Mouse (Mus musculus): Measurements from ENCODE around the gene Cfap58. TPM values are rescaled to one million over a fixed set of nuclear protein-coding genes. Genes with fewer than 3 reads are reported as not detected.

Gene Cfap58
- polyA plus RNA-seq, 1 experiment: not detected

GRCm38 (mm10) chr19:48020103-48020502 lies 82.6 kb downstream of the Cfap58 start:
- H3K4me1 ChIP-seq (ENCODE audit: control insufficient read depth): no peaks in the 10 kb centered on the region
- no peaks in the 10 kb centered on the region for H3K27me3 ChIP-seq (ENCODE audit: control insufficient read depth)
- no peak overlapping the region for H3K4me3 ChIP-seq (replicated peaks)
- no peaks in the 10 kb centered on the region for H3K36me3 ChIP-seq (ENCODE audit: control insufficient read depth)
- TF ChIP-seq GATA1 (IDR thresholded peaks at IDR 0.05; ENCODE audit: low read length) (no peak), TAL1 (IDR thresholded peaks at IDR 0.05; ENCODE audit: low read length) (no peak)
- H3K9me3 ChIP-seq (ENCODE audit: control insufficient read depth, low read length): no peaks in the 10 kb centered on the region

DNA sequence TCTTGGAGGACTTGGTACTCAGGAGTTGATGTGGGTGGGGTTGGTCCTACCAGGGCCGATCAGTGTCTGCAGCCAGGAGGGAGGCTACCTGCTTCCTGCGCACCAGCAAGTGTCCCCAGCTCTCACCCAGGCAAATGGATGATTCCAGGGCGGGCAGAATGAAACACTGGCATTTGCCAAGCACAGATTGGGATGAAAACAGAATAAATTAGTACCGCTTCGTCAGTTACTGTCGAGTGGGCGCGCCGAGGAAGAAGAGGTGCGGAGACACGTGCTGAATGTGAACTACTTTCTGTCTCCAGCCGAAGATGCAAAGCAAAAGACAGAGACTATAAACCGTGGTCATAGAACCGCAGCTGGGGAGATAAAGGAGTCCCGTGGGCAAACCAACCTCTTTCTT lies 84.0 kb downstream of the Cfap58 start:
- H3K4me1 ChIP-seq (ENCODE audit: control insufficient read depth): no peaks in the 10 kb centered on the region
- H3K27me3 ChIP-seq (ENCODE audit: control insufficient read depth): no peaks in the 10 kb centered on the region

DNA sequence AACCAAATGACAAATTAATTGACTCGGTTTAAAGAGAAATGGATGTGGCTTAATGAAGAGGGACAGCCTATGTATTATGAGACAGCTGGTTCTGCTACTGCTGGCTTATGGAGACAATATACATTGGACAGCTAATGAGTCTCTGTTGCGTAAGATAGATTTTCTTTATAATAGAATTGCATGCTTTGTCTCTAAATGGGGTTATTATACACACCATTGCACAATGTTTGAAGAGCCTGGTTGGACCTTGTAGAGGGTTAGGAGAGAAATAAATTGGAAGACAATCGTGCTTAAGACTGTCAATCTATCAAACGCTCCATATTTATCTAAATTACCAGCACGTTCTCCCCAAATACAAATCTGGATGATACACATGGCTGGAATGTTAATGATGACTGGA lies 85.3 kb downstream of the Cfap58 start:
- Histone ChIP-seq H3K4me3 (replicated peaks) (no peak overlapping the region), H3K4me1 (ENCODE audit: control insufficient read depth) (no peaks in the 10 kb centered on the region), H3K27me3 (ENCODE audit: control insufficient read depth) (no peaks in the 10 kb centered on the region), H3K36me3 (ENCODE audit: control insufficient read depth) (no peaks in the 10 kb centered on the region), H3K9me3 (ENCODE audit: control insufficient read depth, low read length) (no peaks in the 10 kb centered on the region; the same call in 1 of the 2 replicates)
- TF ChIP-seq GATA1 (IDR thresholded peaks at IDR 0.05; ENCODE audit: low read length): no peak
- no peak for TF ChIP-seq TAL1 (IDR thresholded peaks at IDR 0.05; ENCODE audit: low read length)

More for the DNA sequence above, 84.0 kb downstream of the Cfap58 start:
- no peak overlapping the region for H3K4me3 ChIP-seq (replicated peaks)
- no peaks in the 10 kb centered on the region for H3K9me3 ChIP-seq (ENCODE audit: control insufficient read depth, low read length)
- no peaks in the 10 kb centered on the region for H3K36me3 ChIP-seq (ENCODE audit: control insufficient read depth)
- TF ChIP-seq TAL1 (IDR thresholded peaks at IDR 0.05; ENCODE audit: low read length): no peak
- TF ChIP-seq GATA1 (IDR thresholded peaks at IDR 0.05; ENCODE audit: low read length): no peak

DNA sequence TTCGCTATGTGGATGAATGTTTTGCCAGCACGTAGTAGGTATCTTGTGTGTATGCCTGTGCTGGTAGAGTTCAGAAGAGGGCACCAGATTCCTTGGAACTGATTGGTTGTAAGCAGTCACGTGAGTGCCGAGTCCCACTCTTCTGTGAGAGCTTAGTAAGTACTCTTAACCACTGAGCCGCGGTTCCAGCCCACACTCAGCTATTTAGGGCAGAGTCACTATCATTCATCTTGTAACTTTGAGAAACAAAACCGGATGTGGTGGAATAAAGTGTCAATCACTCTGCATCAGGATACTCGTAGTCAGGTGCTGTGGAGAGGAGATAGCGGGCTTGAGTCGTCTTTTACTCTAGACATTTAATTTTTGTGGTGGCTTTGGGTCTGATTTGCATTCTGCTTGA lies 86.3 kb downstream of the Cfap58 start:
- no peak for TF ChIP-seq TAL1 (IDR thresholded peaks at IDR 0.05; ENCODE audit: low read length)
- TF ChIP-seq GATA1 (IDR thresholded peaks at IDR 0.05; ENCODE audit: low read length): no peak
- no peaks in the 10 kb centered on the region for H3K27me3 ChIP-seq (ENCODE audit: control insufficient read depth)

DNA sequence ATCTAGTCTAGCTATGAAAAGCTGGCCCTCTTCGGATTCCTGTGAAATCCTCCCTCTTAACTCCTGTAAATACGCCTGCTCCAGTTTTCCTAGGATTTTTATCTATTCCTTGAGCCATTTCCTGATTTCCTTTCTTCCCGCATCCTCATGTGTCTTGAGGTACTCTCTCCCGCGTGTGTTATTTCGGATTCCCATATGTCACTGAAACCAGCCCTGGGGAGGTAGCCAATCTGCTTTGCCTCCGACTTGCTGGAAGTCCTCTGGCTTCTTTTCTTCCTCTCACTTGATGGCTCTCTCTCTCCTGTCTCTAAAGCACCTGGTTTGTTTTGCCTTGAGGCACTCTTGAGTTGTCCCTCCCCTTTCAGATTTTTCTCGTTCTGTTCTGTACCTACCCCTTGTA lies 87.9 kb downstream of the Cfap58 start:
- Histone ChIP-seq H3K4me3 (replicated peaks) (no peak overlapping the region), H3K4me1 (ENCODE audit: control insufficient read depth) (no peaks in the 10 kb centered on the region), H3K27me3 (ENCODE audit: control insufficient read depth) (no peaks in the 10 kb centered on the region), H3K36me3 (ENCODE audit: control insufficient read depth) (no peaks in the 10 kb centered on the region), H3K9me3 (ENCODE audit: control insufficient read depth, low read length) (no peaks in the 10 kb centered on the region; the same call in 1 of the 2 replicates)
- no peak for TF ChIP-seq GATA1 (IDR thresholded peaks at IDR 0.05; ENCODE audit: low read length)
- TF ChIP-seq TAL1 (IDR thresholded peaks at IDR 0.05; ENCODE audit: low read length): no peak

More for the DNA sequence above, 86.3 kb downstream of the Cfap58 start:
- no peaks in the 10 kb centered on the region; the same call in 1 of the 2 replicates for H3K9me3 ChIP-seq (ENCODE audit: control insufficient read depth, low read length)
- no peaks in the 10 kb centered on the region for H3K36me3 ChIP-seq (ENCODE audit: control insufficient read depth)
- H3K4me1 ChIP-seq (ENCODE audit: control insufficient read depth): no peaks in the 10 kb centered on the region
- H3K4me3 ChIP-seq (replicated peaks): no peak overlapping the region

DNA sequence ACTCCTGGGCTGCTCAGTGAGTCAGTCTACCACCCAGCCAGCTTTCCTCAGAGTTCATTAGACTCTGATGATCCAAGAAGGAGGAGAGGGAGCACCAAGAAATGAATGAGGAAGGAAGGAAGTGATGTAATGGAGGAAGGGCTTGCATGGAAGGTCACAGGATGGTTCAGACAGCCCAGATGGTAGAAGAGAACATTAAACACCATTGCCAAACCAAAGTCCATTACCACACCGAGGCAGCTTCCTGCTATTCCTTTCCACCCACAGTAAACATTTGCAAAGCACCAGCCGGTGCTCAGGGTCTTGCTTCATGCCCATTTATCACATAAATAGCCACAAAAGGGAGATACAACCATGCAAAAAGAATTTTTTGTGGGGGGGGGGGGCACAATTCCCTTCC lies 89.4 kb downstream of the Cfap58 start:
- no peaks in the 10 kb centered on the region for H3K36me3 ChIP-seq (ENCODE audit: control insufficient read depth)
- TF ChIP-seq TAL1 (IDR thresholded peaks at IDR 0.05; ENCODE audit: low read length) (no peak), GATA1 (IDR thresholded peaks at IDR 0.05; ENCODE audit: low read length) (no peak)
- H3K4me3 ChIP-seq (replicated peaks): no peak overlapping the region
- H3K9me3 ChIP-seq (ENCODE audit: control insufficient read depth, low read length): no peaks in the 10 kb centered on the region; the same call in 1 of the 2 replicates
- no peaks in the 10 kb centered on the region for H3K4me1 ChIP-seq (ENCODE audit: control insufficient read depth)
- H3K27me3 ChIP-seq (ENCODE audit: control insufficient read depth): no peaks in the 10 kb centered on the region

DNA sequence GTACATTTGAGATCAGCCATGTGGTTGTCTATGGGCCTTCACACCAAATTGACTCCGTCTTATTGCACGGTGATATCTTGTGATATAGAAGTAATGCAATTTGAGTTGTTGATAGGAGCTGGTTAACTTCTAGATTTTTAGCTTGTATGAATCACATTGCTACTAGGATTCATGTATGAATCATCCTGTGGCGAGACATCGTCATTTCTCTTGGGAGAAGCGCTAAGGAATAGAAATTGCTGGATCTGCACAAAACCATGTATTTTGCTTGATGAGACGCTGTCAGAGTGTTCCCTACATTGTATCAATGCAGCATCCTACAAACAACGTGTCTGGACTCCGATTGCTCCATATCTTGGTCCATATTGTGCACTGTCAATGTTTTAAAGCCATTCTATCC lies 102.1 kb downstream of the Cfap58 start:
- no peaks in the 10 kb centered on the region for H3K4me1 ChIP-seq (ENCODE audit: control insufficient read depth)
- no peaks in the 10 kb centered on the region for H3K27me3 ChIP-seq (ENCODE audit: control insufficient read depth)
- TF ChIP-seq GATA1 (IDR thresholded peaks at IDR 0.05; ENCODE audit: low read length) (no peak), TAL1 (IDR thresholded peaks at IDR 0.05; ENCODE audit: low read length) (no peak)
- no peaks in the 10 kb centered on the region for H3K36me3 ChIP-seq (ENCODE audit: control insufficient read depth)
- H3K9me3 ChIP-seq (ENCODE audit: control insufficient read depth, low read length): no peaks in the 10 kb centered on the region
- no peak overlapping the region for H3K4me3 ChIP-seq (replicated peaks)

- no peak for TF ChIP-seq TAL1 (IDR thresholded peaks at IDR 0.05; ENCODE audit: low read length)
- no peak for TF ChIP-seq GATA1 (IDR thresholded peaks at IDR 0.05; ENCODE audit: low read length)
- Histone ChIP-seq H3K4me3 (replicated peaks) (no peak overlapping the region), H3K36me3 (ENCODE audit: control insufficient read depth) (no peaks in the 10 kb centered on the region), H3K27me3 (ENCODE audit: control insufficient read depth) (no peaks in the 10 kb centered on the region), H3K4me1 (ENCODE audit: control insufficient read depth) (no peaks in the 10 kb centered on the region), H3K9me3 (ENCODE audit: control insufficient read depth, low read length) (no peaks in the 10 kb centered on the region)
Observed at GRCm38 (mm10) chr19:48047315-48047714, 109.8 kb downstream of the Cfap58 start.

DNA sequence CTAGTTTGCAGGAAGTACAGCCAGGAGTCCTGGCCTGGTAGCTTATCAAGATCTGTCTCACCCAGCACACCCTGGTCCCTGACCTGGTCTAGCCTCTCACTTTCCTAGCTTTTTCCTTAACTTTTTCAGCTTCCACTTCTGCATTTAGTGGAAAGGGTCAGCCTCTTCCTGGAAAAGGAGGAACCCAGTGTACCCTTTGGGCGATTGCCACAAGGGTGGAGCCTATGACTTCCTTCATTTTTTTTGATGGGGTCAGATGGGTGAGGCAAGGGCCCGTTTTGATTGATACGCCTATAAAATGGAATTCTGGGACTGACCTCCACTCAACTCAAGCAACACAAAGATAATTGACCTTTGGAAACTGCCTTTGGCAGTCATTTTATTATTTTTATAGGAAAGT lies 111.9 kb downstream of the Cfap58 start:
- no peaks in the 10 kb centered on the region for H3K9me3 ChIP-seq (ENCODE audit: control insufficient read depth, low read length)
- TF ChIP-seq TAL1 (IDR thresholded peaks at IDR 0.05; ENCODE audit: low read length) (no peak), GATA1 (IDR thresholded peaks at IDR 0.05; ENCODE audit: low read length) (no peak)
- H3K4me1 ChIP-seq (ENCODE audit: control insufficient read depth): no peaks in the 10 kb centered on the region
- no peaks in the 10 kb centered on the region for H3K27me3 ChIP-seq (ENCODE audit: control insufficient read depth)
- H3K36me3 ChIP-seq (ENCODE audit: control insufficient read depth): no peaks in the 10 kb centered on the region
- H3K4me3 ChIP-seq (replicated peaks): no peak overlapping the region

DNA sequence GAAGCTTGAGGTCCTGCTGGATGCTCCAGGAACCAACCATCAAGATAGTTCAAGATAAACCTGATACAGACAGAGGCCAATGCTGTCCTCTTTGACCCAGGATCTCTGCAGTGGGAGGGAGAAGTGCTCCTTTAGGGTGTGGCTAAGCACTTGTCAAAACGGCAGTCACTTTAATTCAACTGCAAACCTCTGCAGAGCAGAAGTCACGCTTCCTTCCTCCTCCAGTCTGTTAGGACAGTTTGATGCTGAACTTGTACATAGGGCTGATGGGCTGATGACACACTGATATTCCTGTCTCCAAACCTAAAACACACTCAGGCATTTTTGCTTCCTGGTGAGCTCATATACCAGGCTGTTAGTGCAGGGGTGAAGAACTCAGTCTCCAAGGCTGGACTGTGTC lies 125.8 kb downstream of the Cfap58 start:
- Histone ChIP-seq H3K9me3 (ENCODE audit: control insufficient read depth, low read length) (no peaks in the 10 kb centered on the region), H3K4me3 (replicated peaks) (no peak overlapping the region), H3K36me3 (ENCODE audit: control insufficient read depth) (no peaks in the 10 kb centered on the region), H3K27me3 (ENCODE audit: control insufficient read depth) (peaks cover 3% of the 10 kb centered on the region; the same call in 1 of the 2 replicates), H3K4me1 (ENCODE audit: control insufficient read depth) (no peaks in the 10 kb centered on the region)
- TF ChIP-seq GATA1 (IDR thresholded peaks at IDR 0.05; ENCODE audit: low read length): no peak
- no peak for TF ChIP-seq TAL1 (IDR thresholded peaks at IDR 0.05; ENCODE audit: low read length)

Data from erythroblast, embryonic 14.5 days (primary cell).